Mouse (Mus musculus): Measurements from ENCODE around the gene Calr4.
A peak's percentile ranks its signal among the peaks of the same experiment; 100 is the strongest.

Calr4 gene

DNA sequence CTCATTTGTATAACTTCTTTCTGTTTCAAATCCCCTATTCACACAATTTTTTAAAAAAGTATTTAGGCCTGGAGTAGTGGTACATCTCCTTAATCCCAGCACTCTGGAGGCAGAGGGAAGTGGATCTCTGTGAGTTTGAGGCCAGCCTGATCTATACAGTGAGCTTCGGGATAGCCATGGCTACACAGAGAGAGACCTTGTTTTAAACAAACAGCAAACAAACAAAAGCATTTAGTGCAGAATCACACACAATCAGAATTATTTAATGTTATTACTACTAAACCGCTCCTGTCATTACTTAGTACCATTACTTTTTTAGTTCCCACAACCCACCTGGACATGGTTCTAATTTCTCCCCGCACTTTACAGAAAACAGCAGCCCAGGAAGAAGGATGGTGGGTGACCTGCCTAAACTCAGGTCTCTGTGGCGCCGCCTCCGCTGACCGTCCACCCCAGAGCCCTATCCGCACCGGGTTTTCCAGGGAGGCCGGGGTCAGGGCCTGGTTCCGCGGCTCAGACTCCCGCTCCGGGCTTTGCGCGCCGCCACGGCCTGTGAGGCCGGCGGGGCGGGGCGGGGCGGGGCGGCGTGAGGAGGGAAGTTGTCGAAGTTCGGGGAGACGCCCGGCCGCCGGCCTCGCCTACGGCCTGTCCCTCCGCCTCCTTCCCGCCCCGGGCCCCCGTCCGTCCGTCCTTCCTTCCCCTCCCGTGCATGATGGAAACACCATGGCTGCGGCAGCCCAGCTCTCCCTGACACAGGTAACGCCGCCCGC, 45.6 kb downstream of the Calr4 start, which contains the start of gene Eps15:
Gene Eps15 (plus strand): TSS at position 580 of the 770 bp plus-strand sequence.
- peak; percentile 94 for DNase-seq (ENCODE audit: low read depth)

DNA sequence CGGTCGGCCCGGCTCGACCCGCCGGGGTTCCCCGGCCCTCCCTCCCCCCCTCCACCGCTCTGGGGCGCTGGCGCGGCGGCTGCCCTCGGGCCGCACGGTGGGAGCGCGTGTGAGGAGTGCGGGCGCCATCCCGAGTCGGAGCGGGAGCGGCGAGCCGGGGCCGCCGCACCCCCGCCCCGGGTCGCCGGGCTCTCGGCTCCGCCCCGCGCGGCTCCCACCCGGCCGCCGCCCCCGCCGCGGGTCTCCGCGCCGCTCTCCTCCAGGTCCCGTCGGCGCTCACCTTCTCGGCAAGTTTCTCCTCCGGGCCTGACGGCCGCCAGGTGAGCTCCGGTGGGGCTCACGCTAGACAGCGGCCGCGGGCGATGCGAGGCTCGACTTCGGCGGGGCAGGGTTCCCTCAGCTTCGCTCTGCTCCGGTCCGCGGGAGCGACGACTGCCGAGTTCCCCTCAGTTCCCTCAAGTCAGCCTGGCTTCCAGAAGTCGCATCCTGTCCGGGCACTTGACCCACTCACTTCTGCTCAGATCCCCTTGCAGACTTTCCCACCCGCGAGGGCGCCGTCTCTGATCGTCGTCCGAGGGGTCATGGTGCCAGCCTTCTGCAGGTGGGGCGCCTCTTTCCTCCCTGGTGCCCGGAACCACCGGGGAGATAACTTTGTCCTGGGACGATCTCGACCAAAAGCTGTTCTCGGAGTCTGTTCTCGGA, 46.3 kb downstream of the Calr4 start:
- DNase-seq (ENCODE audit: low read depth) = no peak

GRCm38 (mm10) chr4:109281161-109281560, 46.9 kb downstream of the Calr4 start:
- DNase-seq (ENCODE audit: low read depth) = peak; percentile 52

DNA sequence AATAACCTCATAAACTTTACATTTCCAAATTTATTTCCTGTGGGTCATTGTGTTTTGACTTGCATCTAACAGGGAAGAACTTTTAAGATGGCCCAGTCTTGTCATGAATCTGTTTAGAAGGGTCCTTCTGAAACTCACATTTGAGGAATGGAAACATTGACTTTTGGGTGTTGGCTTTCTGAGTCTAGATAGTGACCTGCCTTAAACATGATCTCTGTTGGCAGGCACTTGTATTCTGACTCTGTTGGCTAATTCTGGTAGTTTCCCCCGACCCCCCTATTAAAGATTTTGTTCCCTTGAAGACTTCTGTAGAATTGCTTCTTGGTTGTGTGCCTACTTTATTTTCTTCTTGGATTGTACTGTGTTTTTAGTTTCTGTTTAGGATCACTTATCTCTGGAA, 47.7 kb downstream of the Calr4 start:
- peak; percentile 28 for DNase-seq (ENCODE audit: low read depth)

GRCm38 (mm10) chr4:109294629-109295028, 60.3 kb downstream of the Calr4 start:
- DNase-seq (ENCODE audit: low read depth) = no peak

- no peak for DNase-seq (ENCODE audit: low read depth)
These were observed 62.2 kb downstream of the Calr4 start for GRCm38 (mm10) chr4:109296510-109296909.

- no peak for DNase-seq (ENCODE audit: low read depth)
These were observed 64.9 kb downstream of the Calr4 start for GRCm38 (mm10) chr4:109299136-109299535.

All from induced T-regulatory cell, adult 2 months (primary cell).